Mouse (Mus musculus) adrenal gland, adult (tissue): ENCODE measurements around the gene Slc12a5.

ENCODE experiments used
- DNase-seq, 2 experiments: peaks; one replicate each; pipeline ENCODE4 v3.0.0; 2022 to 2023; ENCODE audit warnings: low spot score in 1 of 2; ENCODE audit not compliant: inconsistent age in 2 of 2

Gene Slc12a5

DNA sequence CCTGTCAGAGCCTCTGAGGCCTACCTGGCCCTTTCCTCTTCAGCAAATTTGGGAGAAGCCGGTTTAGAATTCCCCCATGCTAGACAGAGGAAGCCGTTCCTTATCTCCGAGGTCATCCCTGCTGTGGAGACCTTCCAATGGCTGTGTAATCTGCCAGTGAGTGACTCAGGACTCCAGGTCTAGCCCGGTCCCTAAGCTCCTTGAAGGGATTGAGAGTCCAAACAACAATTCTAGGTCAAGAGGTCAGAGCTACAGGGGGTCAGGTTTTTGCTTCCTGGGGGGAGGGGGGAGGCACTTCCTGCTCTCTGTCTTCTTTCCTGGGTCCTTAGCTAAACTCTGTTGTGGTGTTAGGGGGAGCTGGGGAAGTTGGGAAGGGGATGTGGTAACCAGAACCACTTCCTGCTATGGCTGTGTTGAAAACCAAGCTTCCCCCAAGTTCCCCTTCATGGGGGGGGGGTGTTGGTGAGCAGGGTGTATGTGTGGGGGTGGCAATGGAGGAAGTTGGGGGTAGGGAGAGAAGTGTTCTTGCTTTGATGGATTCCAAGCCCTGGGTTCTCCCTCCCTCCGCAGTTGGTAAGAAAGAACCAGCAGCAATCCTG lies 17.8 kb upstream of the Slc12a5 start:
- DNase-seq, result peak in 1 of 2 experiments; percentile 81

DNA sequence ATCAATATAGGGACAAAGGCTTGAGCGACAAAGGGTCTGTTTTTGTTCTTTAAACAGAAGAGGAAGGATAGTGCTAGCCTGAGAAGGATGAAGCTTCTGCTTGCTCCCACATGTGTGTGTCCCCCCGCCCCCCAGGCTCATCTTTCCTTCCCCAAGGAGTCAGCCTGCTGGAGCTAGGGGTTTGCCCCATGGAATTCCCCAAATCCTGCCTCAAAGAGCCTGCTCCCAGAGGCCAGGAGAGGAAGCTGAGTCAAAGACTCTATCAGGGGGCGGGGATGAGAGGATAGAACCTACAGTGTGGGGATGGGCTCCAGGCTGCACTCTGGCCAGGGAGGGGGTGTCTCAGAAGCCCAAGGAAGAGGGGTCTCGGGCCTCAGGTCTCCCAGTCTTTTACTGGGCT lies 13.1 kb upstream of the Slc12a5 start:
- DNase-seq, result no peak

DNA sequence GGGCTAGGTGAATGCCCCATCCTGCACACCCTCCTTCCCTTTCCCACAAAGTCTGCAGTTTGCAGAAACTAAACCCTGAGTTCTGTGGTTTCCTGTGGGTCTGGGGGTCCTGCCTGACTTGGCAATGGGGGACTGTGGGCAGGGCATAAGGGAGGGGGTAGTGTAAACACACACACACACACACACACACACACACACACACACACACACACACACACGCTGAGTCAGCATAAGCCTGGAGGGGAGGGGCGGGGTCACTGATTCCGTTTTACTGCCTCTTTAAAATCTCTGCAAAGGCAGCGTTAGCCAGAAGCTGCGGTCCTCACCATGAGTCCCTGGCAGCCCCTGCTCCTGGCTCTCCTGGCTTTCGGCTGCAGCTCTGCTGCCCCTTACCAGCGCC lies 12.7 kb upstream of the Slc12a5 start:
- DNase-seq, result no peak

DNA sequence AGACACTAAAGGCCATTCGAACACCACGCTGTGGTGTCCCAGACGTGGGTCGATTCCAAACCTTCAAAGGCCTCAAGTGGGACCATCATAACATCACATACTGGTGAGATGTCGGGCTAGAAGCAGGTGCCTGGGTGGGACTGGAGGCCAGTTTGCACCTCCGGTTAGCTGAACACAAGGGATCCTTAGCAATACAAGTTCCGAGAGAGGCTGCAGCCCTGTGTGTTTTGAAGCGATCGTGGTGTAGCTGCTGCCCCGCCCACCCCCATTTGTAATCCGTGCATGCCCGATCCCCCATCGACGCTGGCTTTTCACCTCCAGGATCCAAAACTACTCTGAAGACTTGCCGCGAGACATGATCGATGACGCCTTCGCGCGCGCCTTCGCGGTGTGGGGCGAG lies 11.6 kb upstream of the Slc12a5 start:
- DNase-seq, result no peak

DNA sequence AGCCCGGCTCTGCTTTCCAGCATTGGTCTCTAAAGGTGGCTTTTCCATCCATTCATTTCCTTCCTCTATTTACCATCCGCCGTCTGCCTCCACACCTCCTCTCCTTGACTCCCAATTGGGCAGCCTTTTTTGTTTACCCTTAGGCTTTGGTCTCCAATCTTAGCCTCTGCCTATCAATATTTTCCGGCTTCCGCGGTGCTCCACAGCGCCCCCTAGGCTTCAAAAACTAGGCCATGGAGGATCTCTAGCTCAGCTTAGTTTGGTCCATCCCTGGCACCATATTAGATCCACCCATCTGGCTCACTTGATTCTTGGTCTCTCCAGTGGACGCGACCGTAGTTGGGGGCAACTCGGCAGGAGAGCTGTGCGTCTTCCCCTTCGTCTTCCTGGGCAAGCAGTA lies 10.1 kb upstream of the Slc12a5 start:
- DNase-seq, result peak in 1 of 2 experiments; percentile 48

DNA sequence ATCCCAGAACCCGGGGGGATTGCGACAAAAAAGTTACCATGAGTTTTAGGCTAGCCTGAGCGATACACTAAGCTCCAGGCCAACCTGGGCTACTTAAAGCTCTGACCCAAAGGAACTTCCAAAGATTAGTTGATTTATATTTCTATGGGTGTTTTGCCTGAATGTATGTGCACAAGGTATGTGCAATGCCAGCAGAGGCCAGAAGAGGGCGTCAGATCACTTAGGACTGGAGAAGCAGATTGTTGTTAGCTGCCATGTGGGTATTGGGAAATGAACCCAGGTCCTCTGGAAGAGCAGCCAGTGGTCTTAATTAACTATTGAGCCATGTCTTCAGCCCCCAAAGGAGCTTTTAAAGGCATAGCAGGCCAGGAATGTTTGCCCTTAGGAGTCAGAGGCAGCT lies 8.9 kb upstream of the Slc12a5 start:
- DNase-seq, result no peak

DNA sequence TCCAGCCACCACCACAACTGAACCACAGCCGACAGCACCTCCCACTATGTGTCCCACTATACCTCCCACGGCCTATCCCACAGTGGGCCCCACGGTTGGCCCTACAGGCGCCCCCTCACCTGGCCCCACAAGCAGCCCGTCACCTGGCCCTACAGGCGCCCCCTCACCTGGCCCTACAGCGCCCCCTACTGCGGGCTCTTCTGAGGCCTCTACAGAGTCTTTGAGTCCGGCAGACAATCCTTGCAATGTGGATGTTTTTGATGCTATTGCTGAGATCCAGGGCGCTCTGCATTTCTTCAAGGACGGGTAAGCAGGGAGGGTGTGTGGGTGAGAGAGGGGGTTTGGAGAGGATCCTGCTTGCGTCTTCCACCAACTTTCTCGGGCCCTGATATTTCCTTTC lies 8.2 kb upstream of the Slc12a5 start:
- DNase-seq, result no peak

DNA sequence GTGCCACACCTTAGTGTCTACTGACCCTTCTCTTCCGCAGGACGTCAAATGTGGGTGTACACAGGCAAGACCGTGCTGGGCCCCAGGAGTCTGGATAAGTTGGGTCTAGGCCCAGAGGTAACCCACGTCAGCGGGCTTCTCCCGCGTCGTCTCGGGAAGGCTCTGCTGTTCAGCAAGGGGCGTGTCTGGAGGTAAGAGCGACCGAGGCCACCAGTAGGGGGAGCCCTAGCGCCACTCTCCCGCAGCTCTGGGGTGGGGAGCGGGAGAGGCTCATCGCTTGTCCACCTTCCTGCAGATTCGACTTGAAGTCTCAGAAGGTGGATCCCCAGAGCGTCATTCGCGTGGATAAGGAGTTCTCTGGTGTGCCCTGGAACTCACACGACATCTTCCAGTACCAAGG lies 7.4 kb upstream of the Slc12a5 start:
- peak; percentile 81 to 93 for DNase-seq

DNA sequence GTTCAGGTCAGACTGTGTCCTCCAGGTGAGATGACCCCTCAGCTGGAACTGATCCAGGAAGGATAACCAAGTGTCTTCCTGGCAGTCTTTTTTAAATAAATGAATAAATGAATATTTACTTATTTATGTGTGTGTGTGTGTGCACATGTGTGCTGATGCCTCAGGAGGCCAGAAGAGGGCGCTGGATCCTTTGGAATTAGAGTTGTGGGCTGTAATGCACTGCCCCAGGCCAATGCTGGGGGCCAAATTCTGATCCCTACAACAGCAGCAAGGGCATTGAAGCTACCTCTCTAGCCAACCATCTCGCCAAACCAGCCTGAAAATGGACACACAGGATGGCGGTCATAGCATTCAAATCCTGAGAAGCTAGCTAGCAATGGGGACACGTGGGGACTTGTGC lies 4.9 kb upstream of the Slc12a5 start:
- no peak for DNase-seq

DNA sequence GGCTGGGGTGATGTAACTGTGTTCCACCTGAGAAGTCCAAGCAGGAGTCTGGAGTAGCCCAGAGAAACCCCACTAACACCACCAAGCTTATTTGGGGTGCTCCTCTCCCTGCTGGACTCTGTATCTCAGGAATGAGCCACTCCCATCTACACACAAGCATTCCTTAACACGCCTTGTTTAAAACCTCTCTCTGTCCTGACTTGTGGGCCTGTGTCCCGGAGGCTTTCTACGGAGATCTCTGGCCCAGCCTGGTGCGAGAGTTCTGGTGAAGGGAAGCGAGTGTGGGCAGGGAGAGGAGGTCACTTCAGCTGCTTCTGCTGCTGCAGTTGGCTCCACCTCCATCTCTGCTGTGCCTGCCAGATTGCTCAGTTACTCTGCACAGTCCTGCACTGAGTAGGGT lies 4.4 kb upstream of the Slc12a5 start:
- DNase-seq, result no peak

DNA sequence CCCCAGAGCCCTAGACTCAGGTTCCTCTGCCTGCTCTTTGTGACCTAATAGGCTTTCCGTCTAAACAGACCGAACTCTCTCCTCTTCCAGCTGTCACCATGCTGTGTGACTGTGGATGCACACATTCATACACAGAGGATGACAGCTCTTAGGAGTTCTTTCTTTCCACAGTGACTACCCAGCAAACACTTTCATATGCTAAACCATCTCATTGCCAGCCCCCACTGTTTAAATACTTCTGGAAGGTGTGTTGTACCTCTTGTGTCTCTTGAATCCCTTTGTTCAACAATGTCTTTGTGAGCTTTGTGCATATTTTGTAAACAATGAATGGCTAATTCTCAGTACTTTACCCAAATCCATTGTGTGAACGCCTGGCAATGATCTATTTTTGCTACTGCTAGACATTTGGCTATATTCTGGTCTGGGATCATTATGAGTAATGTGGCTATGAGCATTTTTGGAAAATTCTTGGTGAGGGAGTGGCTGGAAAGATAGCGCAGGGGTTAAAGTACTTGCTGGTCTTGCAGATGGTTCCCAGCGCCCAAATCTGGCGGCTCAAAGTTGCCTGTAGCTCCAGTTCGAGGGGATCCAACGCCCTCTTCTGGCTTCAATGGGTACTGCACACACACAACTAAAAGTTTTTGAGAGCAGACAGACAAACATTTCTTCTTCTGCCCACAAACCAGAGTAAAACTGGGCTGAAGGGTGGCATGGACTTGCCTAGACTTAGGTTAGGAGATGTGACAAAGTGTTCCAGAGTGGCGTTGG lies 2.9 kb upstream of the Slc12a5 start:
- peak in 1 of 2 experiments; percentile 22 for DNase-seq

DNA sequence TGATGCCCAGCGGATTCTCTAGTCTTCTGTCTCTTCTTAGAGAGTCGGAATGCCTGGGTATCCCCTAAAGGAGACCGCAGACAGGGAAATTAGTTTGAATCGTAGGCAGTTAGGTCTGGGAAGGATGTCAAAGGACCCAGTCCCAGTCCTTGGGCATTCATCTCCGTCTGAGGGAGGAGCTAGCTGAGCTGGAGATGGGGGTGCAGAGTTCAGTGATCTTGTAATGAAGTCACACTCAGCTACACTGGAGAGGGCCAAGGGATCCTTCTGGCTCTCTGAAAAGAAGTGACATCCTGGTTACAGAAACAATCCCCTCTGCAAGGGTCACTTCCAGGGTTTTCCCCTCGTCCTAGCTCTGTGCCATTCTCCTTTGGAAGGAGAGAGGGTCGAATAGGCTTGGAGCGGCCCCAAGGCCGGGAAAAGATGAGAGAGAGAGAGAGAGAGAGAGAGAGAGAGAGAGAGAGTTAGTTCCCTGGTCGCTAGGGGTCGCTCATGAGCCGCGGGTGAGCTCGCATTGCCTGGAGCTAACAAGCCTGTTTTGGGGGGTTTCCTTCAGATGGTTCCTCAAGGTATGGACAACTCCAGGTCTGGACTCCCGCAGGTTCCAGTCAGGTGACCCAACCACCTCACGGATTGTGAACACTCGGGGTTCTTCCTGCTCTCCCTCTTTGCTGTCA lies 1.0 kb downstream of the Slc12a5 start:
- DNase-seq, result peak; percentile 69 to 93

DNA sequence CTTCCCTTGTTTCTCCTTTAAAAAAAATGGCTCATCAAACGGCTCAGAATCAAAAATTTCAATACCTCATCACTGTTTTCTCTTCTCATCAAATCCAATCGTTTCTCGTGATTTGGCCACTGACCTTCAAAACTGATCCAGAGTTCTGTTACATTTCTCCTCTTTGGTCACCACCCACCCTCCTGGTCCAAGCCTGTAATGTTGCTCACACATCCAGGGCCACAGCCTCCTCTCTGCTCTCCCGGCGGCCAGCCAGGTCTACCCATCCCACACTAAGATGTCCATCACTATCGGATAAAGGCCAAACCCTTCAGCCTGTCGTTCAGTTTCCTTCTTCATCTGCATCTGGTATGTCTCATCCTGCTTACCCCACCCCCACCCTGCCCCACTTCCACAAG lies 1.6 kb downstream of the Slc12a5 start:
- DNase-seq, result no peak

DNA sequence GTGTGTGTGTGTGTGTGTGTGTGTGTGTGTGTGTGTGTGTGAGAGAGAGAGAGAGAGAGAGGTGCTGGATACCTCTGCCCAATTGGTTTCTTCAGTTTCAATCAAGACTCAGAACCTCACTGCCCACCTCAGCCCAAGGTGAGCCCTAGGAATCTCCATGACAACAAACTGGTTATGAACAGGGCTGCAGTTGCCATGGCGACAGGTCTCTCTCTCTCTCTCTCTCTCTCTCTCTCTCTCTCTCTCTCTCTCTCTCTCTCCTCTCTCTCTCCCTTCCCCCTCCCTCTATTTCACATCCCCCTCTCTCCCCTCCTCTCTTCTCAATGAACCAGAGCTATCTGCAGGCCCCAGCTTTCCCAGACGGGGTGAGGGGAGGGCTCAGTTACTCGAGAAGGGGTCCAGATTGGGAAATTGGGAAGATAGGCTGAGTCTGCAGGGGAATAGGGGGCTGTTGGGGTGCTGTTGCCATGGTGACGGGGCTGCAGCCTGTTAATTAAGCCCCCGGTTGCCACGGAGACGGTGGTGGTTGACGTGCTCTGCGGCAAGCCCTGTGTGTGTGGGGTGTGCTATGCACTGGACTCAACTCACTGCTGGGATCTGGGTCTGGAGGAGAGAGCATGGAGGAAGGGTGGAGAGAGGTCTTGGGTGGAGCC lies 3.8 kb downstream of the Slc12a5 start:
- DNase-seq, result no peak

DNA sequence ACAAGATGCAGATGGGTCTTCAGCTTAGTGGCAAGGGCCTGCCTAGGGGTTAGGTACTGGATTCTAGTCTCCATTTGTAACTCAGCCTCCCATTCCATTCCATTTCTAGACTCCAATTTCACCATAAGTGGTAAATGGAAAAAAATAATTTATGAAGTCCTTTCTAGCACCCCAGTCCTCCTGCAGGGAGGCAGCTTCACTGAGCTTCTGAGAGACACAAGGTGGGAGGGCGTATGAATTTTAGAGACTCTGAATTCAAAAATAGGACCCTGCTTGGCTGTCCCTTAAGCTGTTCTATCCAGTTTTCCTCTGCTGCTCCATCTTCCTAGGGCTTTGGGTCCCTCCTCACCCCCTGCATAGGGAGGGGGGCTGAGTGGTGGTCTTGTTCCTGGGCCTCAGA lies 4.4 kb downstream of the Slc12a5 start:
- DNase-seq, result no peak

DNA sequence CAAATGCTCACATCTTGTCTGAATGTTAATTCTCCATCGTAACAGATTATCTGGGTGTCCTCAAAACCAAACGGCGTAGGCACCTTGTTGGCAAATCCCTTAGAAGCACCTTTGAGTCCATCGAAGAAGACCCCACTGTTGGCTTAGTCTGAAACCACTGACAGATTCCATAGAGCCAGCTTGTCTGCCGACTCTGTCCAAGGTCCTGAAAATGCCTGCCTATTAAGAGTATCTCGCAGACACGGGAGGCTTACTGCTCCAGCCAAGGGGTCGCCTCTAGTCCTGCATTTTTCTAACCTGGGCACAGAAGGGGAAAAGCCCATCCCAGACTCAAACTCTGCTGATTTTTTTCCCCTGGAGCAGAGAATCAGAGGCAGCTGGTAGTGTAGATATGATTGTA lies 5.8 kb downstream of the Slc12a5 start:
- peak in 1 of 2 experiments; percentile 72 for DNase-seq

DNA sequence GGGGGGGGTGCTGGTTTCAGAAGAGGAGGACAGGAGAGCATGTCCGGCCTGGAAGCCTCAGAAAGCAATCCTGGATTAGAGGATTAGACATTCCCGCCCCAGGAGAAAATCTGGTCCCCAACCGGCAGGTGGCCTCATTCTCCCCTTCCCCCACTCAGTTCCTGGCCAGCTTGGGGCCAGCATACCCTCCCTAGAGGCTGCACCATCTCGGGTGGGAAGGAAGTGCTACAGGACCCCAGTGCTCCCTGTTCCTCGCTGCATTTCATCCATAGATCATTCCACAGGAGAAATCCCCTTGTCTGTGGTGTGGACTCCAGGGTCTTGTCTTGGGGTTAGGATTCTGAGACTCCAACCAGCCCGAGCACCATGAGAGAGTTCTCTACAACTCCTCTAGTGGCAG lies 6.6 kb downstream of the Slc12a5 start:
- no peak for DNase-seq

DNA sequence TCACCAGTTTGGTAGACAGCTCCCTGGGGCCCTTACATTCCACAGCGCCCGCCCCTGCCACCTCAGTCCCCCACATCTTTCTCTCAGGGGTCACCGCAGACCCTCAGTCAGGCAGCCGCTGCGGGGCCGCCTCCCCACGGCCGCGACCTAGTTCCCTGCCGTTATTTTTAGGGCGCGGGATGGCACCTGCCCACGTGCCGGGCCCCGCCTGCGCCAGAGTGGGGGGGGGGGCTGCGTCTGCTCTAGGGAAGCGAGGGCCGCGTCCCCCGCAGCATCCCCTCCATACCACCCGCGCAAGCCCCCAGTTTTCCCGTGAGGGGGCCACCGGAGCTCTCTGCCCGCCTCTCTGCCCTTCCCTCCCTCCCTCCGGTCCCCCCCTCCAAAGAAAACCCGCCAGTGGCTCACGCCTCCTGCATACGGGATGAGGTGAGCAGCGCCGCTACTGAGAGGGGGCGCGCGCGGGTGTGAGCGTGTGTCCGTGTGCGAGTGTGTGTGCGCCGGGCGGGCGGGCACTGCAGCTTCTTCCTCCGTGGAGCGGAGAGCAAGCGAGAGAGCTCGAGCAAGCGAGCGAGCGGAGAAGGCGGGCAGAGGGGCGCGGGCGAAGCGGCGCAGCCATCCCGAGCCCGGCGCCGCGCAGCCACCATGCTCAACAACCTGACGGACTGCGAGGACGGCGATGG lies 7.3 kb downstream of the Slc12a5 start:
- no peak for DNase-seq

DNA sequence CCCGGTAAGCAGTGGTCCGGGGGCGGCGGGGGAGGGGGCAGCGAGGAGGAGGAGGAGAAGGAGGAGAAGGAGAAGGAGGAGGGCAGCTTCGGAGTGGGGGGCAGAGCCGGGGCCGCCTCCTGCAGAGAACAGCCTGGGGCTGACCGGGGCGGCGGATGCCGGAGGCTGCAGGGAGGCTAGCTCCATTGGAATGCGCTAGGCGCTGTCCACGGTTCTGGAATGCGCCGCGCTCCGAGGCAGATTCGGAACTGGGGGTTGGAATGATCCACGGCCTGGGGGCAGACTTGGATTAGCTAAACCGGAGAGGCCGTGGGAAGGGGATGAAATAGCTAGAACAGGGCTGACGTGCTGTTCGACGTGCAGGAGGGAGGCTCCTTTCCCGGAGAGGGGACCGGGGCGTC lies 7.8 kb downstream of the Slc12a5 start:
- peak; percentile 66 to 87 for DNase-seq

DNA sequence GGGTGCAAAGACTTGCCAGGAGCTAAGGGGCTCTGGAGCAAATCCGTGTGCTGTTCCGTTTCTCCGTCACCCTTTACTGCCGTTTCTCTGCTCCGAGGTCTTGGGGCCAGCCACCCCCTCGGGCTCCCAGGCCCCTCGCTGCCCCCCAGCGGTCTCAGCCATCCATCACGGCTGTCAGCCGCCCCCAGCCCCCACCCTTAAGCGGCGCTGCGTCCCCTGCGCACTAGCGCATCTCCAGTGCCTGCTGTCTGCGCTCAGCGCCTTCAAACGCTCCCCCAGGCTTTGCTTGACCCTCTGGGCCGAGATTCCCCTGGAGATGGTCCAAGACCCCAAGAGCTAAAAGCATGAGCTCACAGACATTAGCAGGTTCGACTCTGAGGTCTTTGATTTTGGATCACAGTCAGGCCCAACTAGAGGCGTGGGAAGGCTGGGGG lies 8.8 kb downstream of the Slc12a5 start:
- no peak for DNase-seq

DNA sequence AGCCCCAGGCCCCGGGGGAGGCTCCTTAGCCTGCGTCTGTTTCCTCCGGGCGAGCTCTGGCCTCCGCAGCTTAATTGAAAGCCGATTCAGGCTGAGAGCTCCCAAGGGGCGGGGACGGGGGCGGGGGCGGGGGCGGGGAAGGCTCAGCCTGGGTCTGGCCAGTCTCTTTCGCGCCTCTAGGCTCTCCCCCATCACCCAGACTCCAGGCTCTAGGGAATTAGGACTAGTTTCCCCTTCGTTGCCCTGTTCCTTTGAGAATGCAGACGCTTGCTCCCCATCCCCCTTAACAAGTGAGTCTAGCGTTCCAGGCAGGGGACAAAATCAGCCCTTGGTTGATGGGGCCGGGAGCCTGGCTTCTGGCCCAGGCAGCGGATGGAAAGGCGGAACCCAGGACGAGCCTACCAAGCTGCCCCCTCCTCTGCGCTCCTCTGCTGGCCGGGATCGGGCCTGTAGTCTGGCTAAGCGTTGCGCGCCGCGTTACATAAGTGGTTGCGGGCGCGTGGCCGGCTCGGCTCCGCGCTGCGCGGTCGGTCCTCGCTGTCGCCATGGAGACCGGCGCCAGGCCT lies 10.1 kb downstream of the Slc12a5 start:
- no peak for DNase-seq
